Mouse (Mus musculus): ENCODE measurements around the gene Spink8. TPM values are rescaled to one million over a fixed set of nuclear protein-coding genes. Genes with fewer than 3 reads are reported as not detected.

The Spink8 gene
- polyA plus RNA-seq, 1 experiment from 2014 or later = not detected

DNA sequence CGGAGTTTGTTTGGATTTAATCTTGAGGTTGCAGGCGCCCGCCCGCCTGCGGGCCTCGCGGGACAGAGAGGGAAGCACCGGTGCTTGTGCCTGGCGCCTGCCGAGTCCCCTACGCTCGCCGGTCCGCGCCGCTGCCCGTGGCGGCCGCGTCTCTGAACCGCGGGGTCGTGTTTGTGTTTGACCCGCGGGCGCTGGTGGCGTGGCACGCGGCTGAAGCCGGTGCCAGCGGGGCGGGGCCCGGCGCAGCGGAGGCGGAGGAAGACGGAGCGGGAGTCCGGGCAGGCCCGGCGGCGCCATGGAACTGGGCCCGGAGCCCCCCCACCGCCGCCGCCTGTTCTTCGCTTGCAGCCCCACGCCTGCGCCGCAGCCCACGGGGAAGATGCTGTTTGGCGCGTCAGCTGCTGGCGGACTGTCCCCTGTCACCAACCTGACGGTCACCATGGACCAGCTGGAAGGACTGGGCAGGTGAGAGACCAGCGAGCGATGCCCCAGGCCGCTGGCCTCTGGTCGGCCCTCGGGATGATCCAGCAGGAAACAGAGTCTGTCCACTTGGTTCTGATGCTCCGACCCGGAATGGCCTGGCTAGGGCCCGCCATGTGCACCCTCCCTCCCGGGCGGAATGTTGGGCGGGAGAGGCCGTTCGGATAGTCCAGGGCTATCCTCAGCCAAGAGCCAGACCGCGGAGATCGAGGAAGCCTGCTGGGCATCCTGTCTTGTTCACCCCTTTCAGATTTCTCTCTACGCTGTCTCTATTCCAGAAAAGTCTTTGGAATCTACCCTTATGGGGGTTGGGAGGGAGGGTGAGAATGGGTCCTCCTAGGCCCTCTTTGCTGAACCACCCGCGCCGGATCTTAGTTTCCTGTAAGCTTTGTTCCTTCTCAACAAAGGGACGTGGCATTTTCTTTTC, 63.9 kb downstream of the Spink8 start:
- Histone ChIP-seq H3K27me3 (ENCODE audit: insufficient read depth, poor library complexity, severe bottlenecking) (no peaks in the 10 kb centered on the region), H3K36me3 (peaks cover 42% of the 10 kb centered on the region), H3K27ac (peak overlapping the region; percentile 90), H3K4me1 (replicated peaks) (peaks cover 15% of the 10 kb centered on the region), H3K9me3 (no peaks in the 10 kb centered on the region), H3K4me3 (peak overlapping the region; percentile 69)
- DNase-seq (ENCODE audit: low spot score) = peak; percentile 45
- under 1% methylated on average over 76 of the region's 76 CpGs for WGBS

Other genes with a start within 250 kb of the Spink8 start
- gene Fbxw15, start 244.0 kb upstream of the Spink8 start, polyA plus RNA-seq (2016; fragmentation: Nextera tagmentation; extraction: Ambion mirVana) = not detected in 2 replicates
- not detected in 2 replicates for gene Fbxw24, start 186.2 kb upstream of the Spink8 start, polyA plus RNA-seq (2016; fragmentation: Nextera tagmentation; extraction: Ambion mirVana)
- gene Fbxw25, start 147.6 kb upstream of the Spink8 start, polyA plus RNA-seq (2016; fragmentation: Nextera tagmentation; extraction: Ambion mirVana) = not detected in 2 replicates
- 0.33 TPM in 1 of 2 replicates, not detected in the other for gene Fbxw18, start 109.6 kb upstream of the Spink8 start, polyA plus RNA-seq (2016; fragmentation: Nextera tagmentation; extraction: Ambion mirVana)
- gene Fbxw26, start 66.2 kb upstream of the Spink8 start, polyA plus RNA-seq (2016; fragmentation: Nextera tagmentation; extraction: Ambion mirVana) = 0.13 TPM in 1 of 2 replicates, not detected in the other
- gene Fbxw27, start 21.6 kb upstream of the Spink8 start, polyA plus RNA-seq (2016; fragmentation: Nextera tagmentation; extraction: Ambion mirVana) = not detected in 2 replicates
- gene Nme6, start 20.5 kb downstream of the Spink8 start, polyA plus RNA-seq (2016; fragmentation: Nextera tagmentation; extraction: Ambion mirVana) = 106 and 108 TPM in 2 replicates
- not detected in 2 replicates for gene Camp, start 37.3 kb downstream of the Spink8 start, polyA plus RNA-seq (2016; fragmentation: Nextera tagmentation; extraction: Ambion mirVana)
- gene Cdc25a, start 63.3 kb downstream of the Spink8 start, polyA plus RNA-seq (2016; fragmentation: Nextera tagmentation; extraction: Ambion mirVana) = 36.6 and 40.6 TPM in 2 replicates
- gene Map4, start 119.2 kb downstream of the Spink8 start, polyA plus RNA-seq (2016; fragmentation: Nextera tagmentation; extraction: Ambion mirVana) = 71.6 and 96.3 TPM in 2 replicates

Measured in hindbrain, embryonic 10.5 days (tissue).